Mouse (Mus musculus): Measurements from ENCODE around the gene Mapk1ip1.

Mapk1ip1 gene

GRCm38 (mm10) chr7:138835028-138835427, 11.0 kb downstream of the Mapk1ip1 start:
- no peak for DNase-seq (ENCODE audit: low spot score)

GRCm38 (mm10) chr7:138827812-138828211, 18.3 kb downstream of the Mapk1ip1 start:
- peak; percentile 28 for DNase-seq (ENCODE audit: low spot score)

- no peak for DNase-seq (ENCODE audit: low spot score)
Measured at GRCm38 (mm10) chr7:138824995-138825756, 20.9 kb downstream of the Mapk1ip1 start.

- no peak for DNase-seq (ENCODE audit: low spot score)
Measured at GRCm38 (mm10) chr7:138824423-138824822, 21.6 kb downstream of the Mapk1ip1 start.

DNA sequence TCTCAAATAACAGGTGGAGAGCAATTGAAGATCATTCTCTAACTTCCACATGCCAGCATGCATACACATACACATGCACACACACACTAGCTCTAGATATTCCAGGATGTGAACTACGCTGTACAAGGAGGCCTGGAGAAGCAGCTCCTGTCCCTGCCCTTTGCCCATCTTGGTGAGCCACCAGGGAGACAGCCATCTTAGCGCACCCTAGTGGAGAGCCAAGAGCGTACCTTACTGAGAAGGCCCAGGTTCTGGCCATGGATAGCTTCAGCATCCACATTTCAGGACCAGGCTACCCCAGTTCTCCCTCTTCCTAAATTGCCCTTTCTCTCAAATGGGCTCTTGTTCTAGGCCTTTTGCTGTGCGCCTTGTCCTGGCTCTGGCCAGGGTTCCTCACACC, 27.8 kb downstream of the Mapk1ip1 start:
- no peak for DNase-seq (ENCODE audit: low spot score)

DNA sequence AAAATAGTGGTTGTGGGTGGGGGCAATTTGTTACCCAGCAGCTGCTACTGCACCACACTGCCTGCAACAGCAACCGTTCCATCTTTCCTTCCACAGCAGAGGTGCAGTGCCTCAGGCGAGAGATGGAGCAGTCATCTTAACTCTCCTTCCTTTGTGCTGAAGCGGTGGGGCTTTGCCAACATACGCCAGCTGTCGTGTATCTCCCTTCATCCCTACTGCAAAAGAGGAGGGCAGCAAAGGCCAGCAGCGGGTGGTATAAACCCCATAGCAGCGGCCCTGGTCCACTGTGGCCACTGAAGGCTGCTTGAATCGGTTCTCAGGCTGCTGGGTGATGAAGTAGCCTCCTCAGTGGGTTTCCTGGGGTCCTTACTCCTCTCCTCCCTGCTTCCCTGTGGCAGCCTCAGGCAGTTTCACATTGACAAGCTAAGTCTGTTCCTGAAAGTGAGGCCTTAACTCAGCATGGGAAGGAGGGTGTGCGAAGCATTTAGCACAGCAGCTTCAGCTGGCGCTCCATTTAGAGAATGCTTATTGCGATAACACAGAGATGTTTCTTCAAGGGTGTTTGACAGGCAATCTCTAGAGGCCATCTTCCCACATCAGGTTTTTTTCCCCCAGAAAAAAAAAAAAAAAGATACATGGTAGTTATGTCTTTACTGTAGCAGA, 32.7 kb downstream of the Mapk1ip1 start:
- no peak for DNase-seq (ENCODE audit: low spot score)

GRCm38 (mm10) chr7:138807146-138807545, 38.9 kb downstream of the Mapk1ip1 start:
- no peak for DNase-seq (ENCODE audit: low spot score)

DNA sequence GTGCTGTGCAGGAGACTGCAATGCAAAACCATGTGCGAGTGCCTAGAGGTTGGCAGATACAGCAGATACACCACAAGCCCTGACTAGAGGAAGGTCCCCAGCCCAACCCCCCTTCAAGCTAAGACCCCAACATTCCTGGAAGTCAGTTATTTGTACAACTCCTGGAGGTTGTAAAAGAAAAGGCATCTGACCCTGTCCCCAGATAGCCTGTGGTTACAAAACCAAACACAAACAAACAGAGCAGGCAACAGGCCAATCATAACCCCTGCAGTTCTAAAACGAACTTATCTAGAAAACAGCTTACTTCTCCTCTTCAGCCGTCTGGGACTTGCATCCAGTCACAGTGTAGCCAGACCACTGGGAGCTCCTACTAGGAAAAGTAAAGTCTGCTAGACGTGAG, 42.7 kb downstream of the Mapk1ip1 start:
- no peak for DNase-seq (ENCODE audit: low spot score)

- DNase-seq (ENCODE audit: low spot score) = no peak
Measured at GRCm38 (mm10) chr7:138788109-138788508, 58.0 kb downstream of the Mapk1ip1 start.

Data from T-cell, adult 2 months (primary cell).